Mouse (Mus musculus) thymus, postnatal 36 days (tissue): ENCODE measurements around the gene Myo16.

Source experiments
- DNase-seq, 2 experiments: peaks; one replicate each; pipeline ENCODE4 v3.0.0; 2022; ENCODE audit warnings: mixed read lengths in 2 of 2

Myo16 gene

DNA sequence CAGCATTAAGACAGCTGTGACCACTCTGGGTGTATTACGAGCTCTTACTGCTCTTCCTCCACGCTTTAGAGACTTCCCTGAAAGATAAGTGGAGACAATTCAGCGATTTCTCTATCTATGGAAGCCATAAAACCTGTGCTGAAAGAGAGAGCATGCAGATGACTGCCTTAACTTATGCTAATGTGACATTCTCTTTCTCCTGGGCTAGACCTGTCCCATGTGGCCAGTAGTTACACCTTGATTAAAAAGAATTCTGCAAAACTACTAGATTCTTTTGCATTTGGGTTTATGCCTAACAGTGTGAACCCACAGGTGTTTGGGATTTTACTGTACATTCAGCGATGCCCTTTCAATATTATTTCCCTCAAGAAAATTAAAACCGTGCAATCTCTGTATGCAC, 328.4 kb downstream of the Myo16 start:
- no peak for DNase-seq

DNA sequence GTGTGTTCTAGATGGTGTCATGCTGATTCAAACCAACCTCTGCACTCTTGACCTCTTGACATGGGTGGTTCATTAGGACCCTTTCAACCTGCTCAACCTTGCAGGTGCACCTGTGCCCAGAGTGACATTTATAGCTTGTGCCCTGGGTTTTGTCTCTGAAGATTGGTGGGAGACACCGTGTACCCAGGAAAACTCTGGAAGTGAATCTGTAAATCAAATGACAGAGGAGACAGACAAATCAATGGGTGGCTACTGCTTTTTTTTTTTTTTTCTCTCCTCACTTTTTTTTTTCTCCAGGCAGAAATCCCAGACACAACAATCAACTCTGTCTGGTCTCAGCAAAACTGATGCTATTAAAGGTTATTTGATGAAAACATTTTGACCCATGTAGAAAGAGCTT, 329.2 kb downstream of the Myo16 start:
- DNase-seq: no peak

GRCm38 (mm10) chr8:10483841-10484240, 330.1 kb downstream of the Myo16 start:
- DNase-seq: no peak

DNA sequence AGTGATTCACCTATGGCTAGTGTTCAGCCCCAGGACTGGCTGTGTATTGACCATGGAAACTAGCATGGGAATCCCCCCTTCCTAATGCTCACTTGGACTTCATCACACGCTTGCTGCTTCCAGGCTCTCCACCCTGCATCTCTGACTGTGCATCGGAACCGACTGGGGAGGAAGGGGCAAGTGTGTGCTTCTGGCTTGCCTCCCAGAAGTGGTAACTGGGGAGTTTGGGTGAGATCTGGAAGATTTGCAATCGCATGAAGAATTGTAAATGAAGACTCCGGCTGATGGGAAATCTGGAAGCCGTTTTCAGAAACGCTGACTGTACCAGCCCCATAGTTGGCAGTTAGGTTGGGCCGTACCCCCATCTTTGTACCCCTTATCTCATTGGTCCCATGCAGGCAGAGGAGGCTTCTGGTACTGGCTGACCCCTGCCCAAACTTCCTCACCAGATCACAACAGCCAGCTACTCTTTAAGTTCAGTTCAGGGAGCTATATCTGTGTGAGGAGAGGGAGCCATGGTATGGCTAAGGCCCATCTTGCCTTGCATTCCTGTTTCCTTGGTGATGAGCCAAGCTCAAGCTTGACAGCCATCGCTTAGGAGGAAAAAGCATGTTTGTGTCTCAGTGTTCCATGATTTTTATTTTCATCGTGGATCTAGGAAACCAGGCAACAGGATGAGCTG, 336.2 kb downstream of the Myo16 start:
- DNase-seq: no peak

DNA sequence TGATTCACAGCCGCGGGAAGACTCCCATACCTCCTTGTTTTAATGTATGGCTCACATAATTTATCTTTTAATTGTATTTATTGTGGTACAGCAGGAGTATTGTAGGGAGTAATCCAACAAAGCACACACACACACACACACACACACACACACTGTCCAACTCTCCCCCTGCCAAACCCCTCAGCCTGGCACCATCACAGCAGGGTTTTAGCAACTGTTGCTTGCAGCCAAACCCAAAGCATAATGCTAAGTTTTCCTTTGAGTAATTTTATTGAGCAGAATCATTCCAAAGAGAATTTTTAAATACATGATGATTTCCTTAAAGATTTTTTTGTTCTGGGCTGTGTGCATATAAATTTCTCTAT, 336.7 kb downstream of the Myo16 start:
- no peak for DNase-seq

DNA sequence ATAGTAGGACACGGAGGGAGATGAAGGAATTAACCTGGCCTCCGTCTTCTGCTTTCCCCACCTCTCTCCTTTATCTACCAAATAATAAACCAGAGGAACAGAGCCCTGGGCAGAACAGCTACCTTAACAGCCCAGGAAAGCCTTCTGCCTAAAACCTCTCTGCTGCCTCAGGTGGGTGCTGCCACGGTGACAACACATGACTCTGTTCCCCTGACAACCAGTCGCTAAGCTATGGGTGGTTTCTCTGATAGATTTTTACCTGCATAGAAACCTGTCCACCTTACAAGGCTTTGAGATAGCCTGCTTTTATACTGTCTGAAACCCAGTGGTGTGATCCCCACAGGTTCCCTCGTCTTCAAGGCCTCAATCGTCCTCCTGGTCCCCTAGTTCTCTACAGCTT, 337.2 kb downstream of the Myo16 start:
- DNase-seq: no peak

DNA sequence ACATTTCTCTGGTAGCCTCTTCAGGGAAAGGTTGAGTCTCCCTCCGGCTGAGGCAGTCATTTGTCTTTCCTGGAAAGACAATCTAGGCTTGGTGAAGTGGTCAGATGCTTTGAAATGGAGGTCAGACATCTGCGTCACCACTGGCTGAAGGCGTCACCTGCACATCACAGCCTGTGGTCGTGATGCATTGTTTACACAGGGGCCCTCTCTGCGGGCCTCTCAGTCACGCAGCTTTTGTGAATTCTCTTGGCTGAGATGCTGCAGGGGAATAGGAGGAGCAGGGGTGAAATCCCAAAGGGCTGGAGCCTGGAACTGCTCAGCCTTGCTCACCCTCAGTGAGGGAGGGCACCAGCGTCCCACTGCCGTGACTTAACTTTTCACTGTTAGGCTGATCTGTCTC, 346.1 kb downstream of the Myo16 start:
- DNase-seq: no peak

- no peak for DNase-seq
Observed at GRCm38 (mm10) chr8:10500465-10500864, 346.8 kb downstream of the Myo16 start.

DNA sequence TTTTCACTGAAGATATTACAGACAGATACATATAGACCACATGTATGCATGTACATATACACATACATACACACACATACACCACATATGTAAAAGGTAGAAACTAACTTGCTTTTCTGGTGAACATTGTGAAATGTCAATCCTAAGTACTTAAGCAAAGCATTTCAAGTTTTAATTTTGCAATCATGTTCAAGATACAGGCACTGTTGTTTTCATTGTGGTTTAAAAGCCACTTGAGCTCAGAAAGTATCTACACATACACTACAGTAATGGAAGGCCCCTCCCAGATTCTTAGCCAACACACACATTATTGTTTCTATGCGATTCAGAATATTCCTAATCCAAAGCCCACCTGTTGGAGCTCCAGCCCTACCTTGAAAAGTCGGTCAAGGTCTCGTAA, 348.0 kb downstream of the Myo16 start:
- no peak for DNase-seq

- no peak for DNase-seq
Observed at GRCm38 (mm10) chr8:10512105-10512504, 358.4 kb downstream of the Myo16 start.

- DNase-seq: no peak
Observed at GRCm38 (mm10) chr8:10517381-10517780, 363.7 kb downstream of the Myo16 start.

- no peak for DNase-seq
Observed at GRCm38 (mm10) chr8:10519276-10519675, 365.6 kb downstream of the Myo16 start.

DNA sequence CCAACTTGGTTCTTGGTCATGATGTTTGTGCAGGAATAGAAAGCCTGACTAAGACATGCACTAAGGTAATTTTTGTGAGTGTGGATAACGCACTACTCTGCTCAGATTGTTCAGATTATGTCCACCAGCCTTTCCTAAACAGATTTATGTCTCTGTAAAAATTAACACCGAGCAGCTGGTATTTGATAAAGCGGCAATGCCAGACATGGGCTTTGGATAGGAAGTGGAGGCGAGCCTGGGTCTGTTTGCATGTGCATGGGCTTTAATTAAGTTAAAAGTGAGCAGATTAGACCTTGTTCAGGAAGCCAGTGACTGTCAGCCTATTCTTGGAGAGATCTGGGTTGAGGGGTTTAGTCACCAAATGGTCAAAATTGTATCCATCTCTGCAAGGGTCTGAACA, 367.8 kb downstream of the Myo16 start:
- DNase-seq: no peak

- no peak for DNase-seq
Observed at GRCm38 (mm10) chr8:10525686-10526085, 372.0 kb downstream of the Myo16 start.

GRCm38 (mm10) chr8:10526616-10527015, 372.9 kb downstream of the Myo16 start:
- no peak for DNase-seq

DNA sequence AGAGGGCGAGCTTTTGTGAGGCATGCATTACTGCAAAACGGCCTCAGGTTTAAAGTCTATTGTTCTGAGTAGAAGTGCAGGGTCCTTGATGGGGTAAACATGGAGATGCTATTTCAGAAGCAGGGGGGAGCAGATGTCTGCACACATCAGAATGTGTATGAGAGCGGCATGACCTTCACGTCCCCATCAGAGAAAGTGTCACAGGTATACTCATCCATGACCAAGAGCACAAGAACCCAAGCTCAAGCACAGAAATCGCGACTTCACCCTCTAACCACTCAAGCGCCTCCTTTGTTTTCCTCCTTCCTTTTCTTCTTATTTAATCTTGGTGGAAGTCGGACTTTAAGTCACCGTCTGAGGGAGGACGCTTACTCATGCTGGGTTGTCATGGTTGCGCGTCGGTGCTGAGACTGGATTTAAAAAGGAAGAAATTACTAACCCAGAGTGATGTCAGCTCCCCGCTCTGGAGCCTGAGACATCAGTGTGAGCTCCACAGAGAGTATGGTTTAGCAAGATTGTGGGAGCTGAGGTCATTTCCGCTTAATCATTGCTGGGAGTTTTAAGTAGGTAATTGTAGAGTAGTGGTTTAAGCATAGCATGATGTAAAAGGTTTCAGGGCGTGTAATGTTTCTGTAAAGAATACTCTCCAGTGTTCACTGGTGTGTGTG, 381.0 kb downstream of the Myo16 start:
- DNase-seq: no peak

DNA sequence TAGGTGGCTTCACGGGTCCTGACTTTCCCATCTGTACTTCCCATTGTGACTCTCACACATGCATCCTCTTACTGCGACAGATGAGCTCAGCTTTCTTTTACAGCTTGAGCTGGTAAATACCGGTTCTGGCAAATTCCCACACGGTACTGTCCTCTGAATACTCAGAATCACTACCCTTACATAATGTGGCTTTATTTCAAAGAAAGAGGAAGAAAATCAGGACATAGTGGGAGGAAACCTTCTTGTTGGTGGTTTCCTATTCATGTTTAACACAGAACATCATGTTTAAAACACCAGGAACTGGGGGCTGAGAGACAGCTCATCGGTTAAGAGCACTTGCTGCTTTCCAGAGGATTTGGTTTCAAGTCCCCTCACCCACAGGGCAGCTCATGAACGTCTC, 384.6 kb downstream of the Myo16 start:
- DNase-seq: no peak

GRCm38 (mm10) chr8:10539665-10540064, 386.0 kb downstream of the Myo16 start:
- DNase-seq: no peak

GRCm38 (mm10) chr8:10545890-10546289, 392.2 kb downstream of the Myo16 start:
- DNase-seq: no peak

DNA sequence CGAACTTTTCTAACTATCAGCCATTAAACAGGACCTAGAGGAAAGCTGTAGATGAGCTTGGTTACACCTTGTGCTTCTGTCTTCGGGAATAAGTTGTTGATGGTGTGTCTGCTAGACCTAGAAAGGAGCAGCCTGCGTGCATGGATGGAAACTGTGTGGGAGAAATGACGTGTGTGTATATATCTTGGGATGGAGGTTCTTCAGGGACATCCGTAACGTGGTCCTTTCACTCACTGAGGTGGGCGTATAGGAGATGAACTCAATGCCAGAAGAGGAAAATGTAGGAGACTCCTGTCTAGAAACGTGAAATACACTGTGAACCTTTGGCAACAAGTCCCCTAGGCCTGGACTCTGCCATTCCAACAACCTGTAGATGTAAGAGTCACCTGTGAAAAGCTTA, 392.8 kb downstream of the Myo16 start:
- DNase-seq: no peak

GRCm38 (mm10) chr8:10548003-10548584, 394.4 kb downstream of the Myo16 start:
- DNase-seq: no peak

- DNase-seq: no peak
Observed at GRCm38 (mm10) chr8:10549434-10549833, 395.7 kb downstream of the Myo16 start.

DNA sequence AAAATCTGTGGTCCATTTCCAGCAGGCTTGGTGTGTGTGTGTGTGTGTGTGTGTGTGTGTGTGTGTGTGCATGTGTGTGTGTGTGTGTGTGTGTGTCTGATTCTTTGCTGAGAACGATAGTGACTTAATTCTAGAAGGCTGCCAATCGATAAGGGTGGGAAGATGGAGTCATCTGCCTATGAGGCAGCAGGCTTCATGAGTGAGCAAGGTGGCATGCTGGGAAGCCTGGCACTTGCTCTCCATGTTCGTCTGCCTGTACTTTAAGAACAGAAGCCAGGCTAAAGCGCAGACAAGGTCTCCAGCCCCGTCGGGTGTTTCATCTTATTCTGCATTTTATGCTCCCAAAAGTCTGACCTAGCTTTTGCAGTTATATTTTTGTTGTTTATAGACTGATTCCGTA, 404.2 kb downstream of the Myo16 start:
- no peak for DNase-seq

GRCm38 (mm10) chr8:10559479-10559878, 405.8 kb downstream of the Myo16 start:
- no peak for DNase-seq

- no peak for DNase-seq
Observed at GRCm38 (mm10) chr8:10561616-10562015, 407.9 kb downstream of the Myo16 start.
